Mouse (Mus musculus): ENCODE data around the gene Arcn1.

Arcn1 gene

DNA sequence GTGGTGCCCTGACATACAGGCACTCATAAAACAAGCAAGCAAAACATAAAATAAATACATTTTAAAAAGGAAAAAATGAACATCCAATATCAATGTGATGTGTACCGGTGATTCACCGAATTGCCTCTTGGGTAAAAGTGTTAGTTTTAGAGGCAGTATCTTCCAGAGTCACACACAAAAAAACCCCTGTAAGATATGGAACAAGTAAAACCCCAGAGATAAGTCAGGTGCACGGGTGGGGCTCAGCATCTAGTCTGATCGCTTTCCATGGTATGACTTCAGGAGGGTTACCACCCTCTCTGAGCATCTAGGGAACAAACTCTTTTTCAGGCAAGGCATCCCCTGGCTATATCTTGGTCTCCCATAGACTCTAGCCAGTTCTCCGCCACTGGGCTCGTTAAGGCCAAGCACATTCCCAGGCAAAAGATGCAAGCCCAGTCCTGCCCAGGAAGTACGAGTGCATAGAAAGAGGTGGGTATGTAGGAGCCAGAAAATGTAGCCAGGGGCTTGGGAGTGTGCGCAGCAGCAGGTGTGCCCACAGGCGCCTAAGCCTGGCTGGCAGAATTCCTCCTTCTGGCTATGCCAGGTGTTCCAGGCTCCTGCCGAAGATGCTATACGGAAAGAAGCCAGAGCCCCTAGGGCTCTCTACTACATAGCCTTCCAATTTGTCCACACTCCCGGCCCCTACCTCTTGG is 48.6 kb downstream of the Arcn1 start:
- no peak for DNase-seq

DNA sequence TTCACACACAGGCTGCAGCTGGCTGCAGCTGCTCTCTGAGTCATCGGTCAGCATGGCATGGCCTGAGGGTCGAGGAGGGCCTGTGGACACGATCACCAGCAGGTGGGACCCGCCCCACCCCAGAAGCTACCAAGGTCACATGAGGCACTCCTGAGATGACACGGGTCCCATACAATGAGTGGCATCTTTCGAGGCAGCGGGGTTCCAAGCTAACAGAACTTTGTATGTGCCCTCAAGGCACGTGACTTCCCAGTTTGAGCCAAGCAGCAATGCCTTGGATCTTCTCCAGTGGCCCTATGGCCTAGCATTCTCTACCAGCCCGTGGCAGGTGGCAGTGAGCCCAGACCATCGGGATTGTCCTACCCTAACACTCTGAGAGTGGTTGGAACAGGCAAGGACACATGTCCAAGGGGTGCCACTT is 49.8 kb downstream of the Arcn1 start:
- DNase-seq = peak; percentile 90

DNA sequence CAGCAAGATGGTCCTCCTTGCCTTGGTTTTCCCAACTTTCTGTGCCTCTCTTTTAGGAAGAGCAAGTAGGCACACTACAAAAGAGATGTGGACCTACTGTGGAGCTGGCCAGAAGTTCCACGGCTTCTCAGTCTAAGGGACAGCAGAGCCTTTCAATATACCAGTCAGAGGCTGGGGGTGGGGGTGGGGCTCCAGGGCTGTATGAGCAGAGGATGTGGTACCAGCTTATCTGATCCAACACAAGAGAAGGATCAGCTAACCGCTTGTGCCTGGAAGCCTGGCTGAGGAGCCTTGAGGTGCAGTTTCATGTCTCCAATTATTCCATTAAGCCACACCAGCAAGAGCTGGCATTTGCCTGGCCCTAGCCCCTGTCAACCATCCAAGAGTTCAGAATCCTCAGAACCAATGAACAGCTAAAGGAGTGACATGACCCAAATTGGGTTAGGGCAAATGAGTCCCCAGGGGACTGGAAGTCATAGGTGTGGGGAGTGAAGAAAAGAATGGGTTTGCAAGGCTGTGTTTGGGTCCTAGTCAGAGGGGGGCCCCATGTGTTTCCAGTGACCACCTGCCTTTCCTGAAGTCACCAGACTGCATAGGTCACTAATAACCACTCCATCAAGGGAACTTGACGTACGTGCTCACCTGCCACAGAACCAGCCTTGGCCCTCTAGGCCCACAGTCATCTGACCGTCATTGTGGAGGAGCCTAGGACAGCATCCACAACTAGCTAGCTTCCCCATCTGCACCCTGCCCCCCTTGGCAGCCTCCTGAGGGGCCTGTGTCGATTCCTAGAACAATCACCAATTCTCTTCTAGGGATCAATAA is 50.4 kb downstream of the Arcn1 start:
- DNase-seq = no peak

DNA sequence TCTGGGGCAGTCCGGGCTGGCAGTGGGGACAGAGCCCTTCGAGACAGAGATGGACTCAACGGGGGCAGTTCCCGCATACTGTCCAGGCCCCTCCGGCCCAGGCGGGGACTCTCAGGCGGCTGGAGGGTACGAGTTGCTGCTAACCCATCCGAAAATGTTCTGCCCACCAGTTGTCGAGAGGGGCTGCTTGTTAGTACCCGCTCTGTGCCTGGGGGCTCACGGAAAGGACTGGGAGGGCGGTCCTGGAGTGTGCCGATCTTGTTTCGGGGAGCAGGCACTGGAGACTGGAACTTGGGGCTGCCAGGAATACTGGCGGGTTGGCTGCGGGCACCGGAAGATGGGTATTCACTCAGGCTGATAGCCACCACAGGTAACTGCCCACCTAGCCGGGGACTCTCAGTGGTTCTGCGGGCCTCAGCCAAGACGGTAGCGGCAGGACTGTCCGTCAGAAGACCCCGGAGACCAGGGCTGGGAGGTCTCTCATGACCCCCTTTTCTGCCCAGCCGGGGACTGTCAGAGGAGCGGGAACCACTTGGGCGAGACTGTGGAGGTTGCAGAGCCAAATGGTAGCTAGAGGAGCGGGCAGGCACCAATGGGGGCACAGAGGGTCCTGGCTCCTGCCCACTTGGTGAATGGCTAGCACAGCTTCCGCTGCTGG is 51.8 kb downstream of the Arcn1 start:
- no peak for DNase-seq

DNA sequence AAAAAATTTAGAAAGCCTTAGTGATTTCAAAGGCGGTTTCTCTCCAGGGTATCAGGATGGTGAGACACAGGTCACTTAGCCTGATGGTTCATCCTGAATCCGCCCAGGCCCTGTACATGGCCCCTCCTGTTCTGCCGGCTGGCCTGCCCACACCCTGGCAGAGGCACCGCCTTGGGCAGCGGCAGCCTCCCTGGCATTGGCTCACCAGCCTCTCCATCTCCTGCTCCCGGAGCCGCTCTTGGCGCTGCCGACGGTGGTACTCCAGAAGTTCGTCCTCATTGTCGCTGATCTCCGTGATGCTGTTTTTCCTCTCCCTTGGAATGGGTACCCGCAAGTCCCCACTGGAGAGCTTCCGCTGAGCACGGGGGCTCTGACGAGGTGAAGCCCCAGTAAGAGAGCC is 52.5 kb downstream of the Arcn1 start:
- DNase-seq = no peak

DNA sequence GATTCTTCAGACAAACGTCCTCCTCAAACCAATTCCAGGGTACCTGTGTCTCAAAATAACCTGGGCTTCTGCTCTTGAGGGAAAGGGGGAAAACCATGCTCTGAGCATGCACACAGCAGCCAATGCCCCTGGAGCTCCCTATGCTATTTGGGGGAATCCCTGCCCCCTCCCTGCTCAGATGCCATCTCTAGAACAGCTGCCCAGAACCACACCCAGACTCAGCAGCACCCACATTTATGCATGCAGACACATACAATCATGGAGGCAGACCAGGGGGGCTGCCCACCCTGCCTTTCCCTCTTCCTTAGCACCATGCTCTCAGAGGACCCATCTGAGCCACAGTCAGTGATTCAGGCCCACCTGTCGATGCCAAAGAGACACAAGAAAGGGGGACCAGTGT is 54.1 kb downstream of the Arcn1 start:
- no peak for DNase-seq

DNA sequence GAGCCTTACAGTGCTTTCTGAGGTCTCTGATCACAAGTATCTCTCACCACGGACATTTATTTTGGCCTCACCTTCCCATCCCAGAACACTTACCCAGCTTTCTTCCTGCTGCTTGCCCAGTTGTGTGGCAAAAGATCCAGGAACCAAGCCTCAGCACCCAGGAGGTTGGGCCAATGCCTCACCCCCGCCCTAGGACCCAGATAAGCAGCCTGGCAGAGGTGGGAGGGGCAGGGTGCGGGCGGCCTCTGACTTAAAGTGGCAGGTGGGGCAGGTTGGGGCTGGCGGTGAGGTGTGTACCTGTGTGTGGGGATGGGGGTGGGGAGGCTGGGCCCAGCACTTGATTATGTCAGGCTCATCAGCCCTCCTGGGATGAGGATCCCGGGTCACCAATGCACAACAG is 54.6 kb downstream of the Arcn1 start:
- no peak for DNase-seq

DNA sequence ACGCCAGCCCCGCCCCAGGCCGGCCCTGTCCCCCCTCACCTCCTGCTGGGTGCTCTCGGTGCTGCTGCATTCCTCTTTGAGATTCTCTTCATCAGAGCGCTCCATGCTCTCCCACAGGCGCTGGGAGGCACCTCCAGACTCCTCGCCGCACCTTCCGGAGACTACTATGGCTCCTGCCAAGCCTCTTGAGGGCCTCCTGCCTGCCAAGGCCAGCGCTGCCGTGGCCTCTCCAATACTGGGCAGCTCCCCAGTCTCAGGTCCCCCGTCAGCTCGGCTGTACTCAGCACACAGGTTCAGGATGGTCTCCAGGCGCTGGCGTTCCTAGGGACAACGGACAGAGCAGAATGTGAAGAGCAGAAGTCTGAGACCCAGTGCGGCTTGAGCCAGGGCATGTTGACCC is 56.0 kb downstream of the Arcn1 start:
- no peak for DNase-seq

DNA sequence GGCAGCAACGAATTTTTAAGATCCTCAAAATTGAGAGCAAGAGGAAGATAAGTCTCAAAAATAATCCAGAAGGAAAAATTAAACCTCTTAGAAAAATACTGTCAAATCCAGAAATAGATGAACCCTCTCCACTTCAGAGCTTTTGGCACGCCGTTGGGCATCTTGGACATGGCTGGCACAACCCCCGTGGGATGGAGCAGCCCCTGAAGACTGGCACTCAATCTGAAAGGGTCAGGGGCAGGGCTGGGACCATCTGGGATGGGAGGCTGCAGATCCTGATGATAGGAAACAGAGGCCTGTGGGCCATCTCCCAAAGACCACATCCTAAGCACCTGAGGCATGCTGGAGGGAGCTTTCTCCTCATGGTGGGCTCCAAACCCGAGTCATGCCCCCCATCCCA is 57.4 kb downstream of the Arcn1 start:
- no peak for DNase-seq

DNA sequence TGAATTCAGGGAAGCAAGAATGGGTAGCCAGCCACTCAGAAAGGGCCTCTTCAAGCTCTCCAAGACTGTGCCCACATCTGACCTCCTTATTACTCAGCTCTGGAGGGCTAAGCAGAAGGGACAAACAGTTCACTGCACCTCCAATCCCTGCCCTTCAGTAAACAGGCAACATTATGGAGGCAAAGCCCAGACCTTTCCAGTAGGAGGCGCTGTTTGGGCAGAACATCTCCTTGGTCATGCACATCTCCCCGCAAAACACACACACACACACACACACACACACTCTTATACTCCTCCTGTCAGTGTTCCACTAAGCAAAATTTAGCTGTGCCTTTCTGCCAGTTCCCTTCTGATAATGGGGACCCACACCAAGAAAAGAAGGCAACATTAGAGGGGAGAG is 58.0 kb downstream of the Arcn1 start:
- DNase-seq = no peak

DNA sequence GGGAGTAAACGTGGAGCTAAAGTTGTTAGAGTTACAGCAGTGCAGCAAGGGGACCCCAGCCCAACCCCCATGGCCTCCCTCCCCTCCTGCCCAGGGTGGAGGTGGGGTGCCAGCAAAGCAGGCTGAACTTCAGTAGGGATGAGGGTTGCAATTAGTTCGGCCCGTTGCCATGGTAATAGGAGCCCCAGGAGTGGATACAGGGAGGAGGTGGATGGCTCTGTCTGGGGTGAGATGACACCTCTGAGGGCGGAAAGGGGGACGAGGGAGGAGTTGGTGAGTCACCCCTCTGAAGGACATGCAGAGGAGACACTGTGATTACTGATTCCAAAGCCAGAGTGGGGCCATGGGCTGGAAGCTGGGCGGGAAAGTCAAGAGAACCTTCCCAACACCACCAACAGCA is 58.7 kb downstream of the Arcn1 start:
- no peak for DNase-seq

DNA sequence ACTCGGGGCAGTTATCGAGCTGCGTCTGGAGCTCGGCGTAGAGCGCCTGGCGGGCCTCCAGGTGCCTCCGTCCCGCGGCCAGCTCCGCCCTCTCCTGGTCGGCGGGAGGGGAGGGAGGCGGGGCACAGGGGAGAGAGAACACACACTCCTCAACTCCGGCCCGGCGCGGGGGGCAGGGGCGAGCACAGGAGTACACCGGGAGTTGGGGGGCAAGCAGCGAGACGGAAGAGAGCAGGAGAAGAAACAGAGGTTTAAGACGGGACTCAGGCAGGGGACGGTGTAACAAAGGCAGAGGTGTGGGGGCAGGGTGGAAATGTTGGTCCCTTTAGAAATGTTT is 59.2 kb downstream of the Arcn1 start:
- no peak for DNase-seq

DNA sequence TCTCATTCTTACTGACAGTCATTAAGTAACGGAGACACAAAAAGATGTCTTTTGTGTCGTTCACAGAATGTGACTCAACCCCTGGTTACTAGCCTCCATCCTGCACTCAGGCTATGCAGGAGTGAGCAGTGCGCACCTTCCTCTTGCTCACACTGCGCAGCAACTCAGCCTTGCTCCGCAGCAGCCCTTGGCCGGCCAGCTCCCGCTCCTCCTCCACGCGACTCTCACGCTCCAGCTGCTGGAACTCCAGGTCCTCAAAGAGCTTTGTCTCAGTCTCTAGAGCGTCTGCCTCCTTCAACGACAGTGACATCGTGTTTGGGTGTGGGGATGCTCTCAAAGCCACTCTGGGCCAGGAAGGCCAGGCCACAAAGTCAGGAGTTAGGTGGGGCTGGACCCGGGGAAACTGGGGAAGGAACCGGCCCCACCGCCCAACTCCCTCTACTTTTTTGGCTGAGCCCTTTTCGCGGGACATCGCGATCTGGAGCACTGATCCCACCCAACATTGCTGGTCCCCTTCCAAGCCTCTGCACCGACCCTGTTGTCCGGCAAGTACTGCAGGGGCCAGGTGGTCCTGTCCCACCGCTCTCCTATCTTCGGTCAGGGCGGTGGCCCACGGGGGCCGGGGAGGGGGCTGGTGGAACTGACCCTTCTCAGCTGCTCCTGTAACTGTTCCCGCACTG is 59.8 kb downstream of the Arcn1 start:
- DNase-seq = no peak

DNA sequence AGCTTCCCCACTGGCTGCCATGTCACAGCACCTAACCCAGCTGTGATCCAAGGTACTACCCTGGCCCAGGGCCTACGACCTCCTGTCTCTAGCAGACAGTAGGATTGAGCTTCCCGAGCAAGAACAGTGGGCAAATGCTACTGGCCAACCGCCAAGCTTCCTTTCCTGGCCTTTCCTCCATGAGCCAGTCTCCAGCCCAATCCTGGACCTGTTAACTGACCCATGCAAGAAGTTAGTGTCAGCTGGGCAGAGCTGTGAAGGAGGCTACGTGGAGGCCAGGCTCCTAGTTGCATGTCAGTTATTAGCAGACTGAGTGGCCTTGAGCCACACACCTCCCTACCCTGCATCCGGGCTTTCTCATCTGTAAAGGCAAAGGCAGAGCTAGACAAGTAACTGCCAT is 67.9 kb downstream of the Arcn1 start:
- DNase-seq = no peak

DNA sequence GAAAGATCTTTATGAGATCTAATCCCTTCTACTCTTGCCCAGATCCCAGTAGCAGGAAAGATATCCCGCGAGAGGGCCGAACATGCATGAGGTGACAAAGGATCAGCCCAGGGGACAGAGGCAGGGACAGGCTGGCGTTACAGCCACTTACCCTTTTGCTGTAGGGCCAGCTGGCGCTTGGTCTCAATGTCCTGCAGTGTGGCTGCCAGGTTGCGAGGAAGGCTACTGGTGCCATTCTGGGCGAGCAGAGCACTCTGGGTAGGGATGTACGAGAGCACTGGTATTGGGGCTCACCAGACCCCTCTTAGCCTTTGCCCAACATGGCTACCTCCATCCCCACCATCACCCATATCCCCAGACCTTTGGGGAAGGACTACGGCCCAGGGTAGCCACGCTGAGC is 68.4 kb downstream of the Arcn1 start:
- DNase-seq = no peak

DNA sequence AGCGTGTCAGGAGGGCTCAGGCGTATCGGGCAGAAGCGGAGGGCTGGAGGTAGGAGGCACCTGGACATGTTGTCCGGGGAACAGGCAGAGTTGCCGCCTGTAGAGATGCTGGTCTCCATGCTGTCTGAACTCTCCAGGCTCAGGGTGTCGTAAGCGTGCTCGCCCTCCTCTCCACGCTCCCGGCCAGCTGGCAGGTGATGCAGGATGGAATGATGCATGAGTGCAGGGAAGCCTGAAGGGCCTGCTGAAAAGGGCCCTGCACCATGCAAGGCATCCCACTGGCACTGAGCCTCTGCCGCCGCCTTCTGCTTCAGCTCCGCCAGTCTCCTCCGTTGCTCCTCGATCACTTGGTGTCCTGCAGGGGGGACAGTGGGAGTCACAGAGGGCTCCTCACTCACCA is 69.8 kb downstream of the Arcn1 start:
- no peak for DNase-seq

DNA sequence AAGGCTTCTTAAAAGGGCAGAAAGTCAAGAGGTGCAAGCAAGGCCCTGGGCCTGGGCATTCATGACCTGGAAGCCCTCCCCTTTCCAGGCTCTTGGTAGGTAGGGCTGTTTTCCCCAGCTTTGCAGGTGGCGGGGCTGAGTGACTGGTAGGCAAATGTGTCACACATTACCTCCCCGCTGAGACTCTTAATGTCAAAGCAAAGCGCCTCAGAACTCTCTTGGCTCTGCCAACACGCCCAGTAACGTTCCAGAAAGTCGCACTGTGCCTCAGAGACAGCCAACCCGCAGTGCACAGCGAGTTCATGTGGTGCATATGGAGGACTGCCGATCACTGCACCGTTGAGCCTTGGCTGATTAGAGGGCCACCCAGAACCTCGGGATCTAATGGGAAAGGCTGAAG is 74.6 kb downstream of the Arcn1 start:
- DNase-seq = no peak

DNA sequence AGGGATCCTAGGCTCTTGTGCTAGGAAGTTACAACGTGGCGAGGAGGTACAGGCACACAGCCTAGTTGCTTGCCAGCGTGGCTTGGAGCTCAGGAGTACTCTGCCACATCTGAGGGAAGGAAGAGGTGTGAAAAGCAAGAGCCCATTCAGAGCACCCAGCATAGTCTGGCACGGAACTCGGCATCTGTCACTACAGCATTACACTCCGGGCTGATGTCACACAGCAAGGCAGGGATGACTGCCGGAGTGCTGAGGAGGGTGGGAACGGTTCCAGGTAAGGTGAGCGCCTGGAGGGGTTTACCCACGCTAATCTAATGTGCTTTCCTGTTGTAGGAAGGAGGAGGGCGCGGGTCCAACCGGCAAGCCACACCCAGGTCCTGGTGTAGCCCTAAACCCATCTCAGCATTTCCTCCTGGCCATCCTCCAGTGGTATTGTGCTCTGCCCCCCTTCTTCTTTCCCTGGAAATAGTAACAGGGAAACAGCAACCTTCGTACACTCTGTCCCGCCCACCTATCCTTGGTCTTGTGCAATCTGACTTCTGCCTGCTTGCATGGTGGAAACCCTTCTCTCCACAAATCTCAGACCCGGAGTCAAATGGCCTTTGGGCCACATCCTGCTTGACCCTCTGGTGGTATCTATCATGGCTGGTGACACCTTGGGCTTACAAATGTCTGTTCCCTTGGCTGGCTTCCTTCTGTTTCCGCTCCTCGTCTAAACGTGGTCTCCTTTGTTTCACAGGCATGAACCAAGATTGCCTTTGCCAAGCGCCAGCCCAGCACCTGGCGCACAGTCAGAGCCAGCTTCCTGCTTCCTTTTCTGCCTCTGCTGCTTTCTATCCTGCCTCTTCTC is 75.7 kb downstream of the Arcn1 start:
- DNase-seq = peak; percentile 80
